Mouse (Mus musculus): ENCODE data around the gene Zfp809. TPM values are rescaled to one million over a fixed set of nuclear protein-coding genes. Genes with fewer than 3 reads are reported as not detected.
A peak's percentile ranks its signal among the peaks of the same experiment; 100 is the strongest.

The Zfp809 gene
- total and polyA plus RNA-seq, 3 experiments = 13.9 to 23.8 (median 14.0) TPM

GRCm38 (mm10) chr9:22278733-22279132 lies 53.2 kb downstream of the Zfp809 start:
- no peaks in the 10 kb centered on the region for H3K4me1 ChIP-seq (ENCODE audit: control insufficient read depth in 1 of 2, insufficient read depth in 2 of 2)
- H3K79me2 ChIP-seq (replicated peaks; ENCODE audit: control insufficient read depth, extremely low read depth, insufficient read depth, poor library complexity, severe bottlenecking) = no peaks in the 10 kb centered on the region
- peaks cover 63% of the 10 kb centered on the region for H3K9me3 ChIP-seq (replicated peaks; ENCODE audit: low read length)
- TF ChIP-seq NELFE (IDR thresholded peaks at IDR 0.05; ENCODE audit: low read depth, low read length) = no peak
- TF ChIP-seq SIN3A (IDR thresholded peaks at IDR 0.05; ENCODE audit: low read length) = no peak
- no peak for TF ChIP-seq MAX (IDR thresholded peaks at IDR 0.05; ENCODE audit: low read length)
- TF ChIP-seq ZC3H11A (IDR thresholded peaks at IDR 0.05; ENCODE audit: low read depth, low read length) = no peak
- TF ChIP-seq EP300 (IDR thresholded peaks at IDR 0.05; ENCODE audit: low read length) = no peak
- TF ChIP-seq TCF12 (IDR thresholded peaks at IDR 0.05; ENCODE audit: low read depth, low read length) = no peak
- no peak for TF ChIP-seq ELF1 (IDR thresholded peaks at IDR 0.05; ENCODE audit: low read depth, low read length)
- TF ChIP-seq CTCF (conservative IDR thresholded peaks at IDR 0.05 in 1 of 2, IDR thresholded peaks at IDR 0.05 in 1 of 2; ENCODE audit: low read depth in 2 of 2, low read length in 2 of 2) = no peak
- TF ChIP-seq CHD2 (IDR thresholded peaks at IDR 0.05; ENCODE audit: low read length) = no peak
- no peak for TF ChIP-seq GABPA (IDR thresholded peaks at IDR 0.05; ENCODE audit: insufficient replicate concordance, low read depth, low read length)
- TF ChIP-seq ZNF384 (IDR thresholded peaks at IDR 0.05; ENCODE audit: low read depth, low read length) = no peak
- TF ChIP-seq JUN (IDR thresholded peaks at IDR 0.05; ENCODE audit: insufficient read depth, low read depth, low read length) = no peak
- TF ChIP-seq ZKSCAN1 (IDR thresholded peaks at IDR 0.05; ENCODE audit: borderline replicate concordance, low read depth, low read length) = no peak
- TF ChIP-seq MAFK (IDR thresholded peaks at IDR 0.05; ENCODE audit: insufficient replicate concordance, low read length) = no peak
- no peak for TF ChIP-seq USF2 (conservative IDR thresholded peaks at IDR 0.05; ENCODE audit: low read depth, low read length)
- TF ChIP-seq CHD1 (IDR thresholded peaks at IDR 0.05; ENCODE audit: low read depth, low read length) = no peak
- TF ChIP-seq MYC (IDR thresholded peaks at IDR 0.05; ENCODE audit: low read depth, low read length) = no peak
- H3K4me3 ChIP-seq (replicated peaks in 1 of 3; ENCODE audit: low read depth in 2 of 3, low read length in 2 of 3, poor library complexity in 1 of 3) = peak overlapping the region in 1 of 3 experiments; percentile 27
- in situ Hi-C loops (cut with MboI; ENCODE audit: low pct_ligation_motif_present, low pct_unique_long_range_greater_than_20kb, low sequenced_read_pairs) = no loop called here
- dilution Hi-C loops (cut with MboI; ENCODE audit: extremely low pct_ligation_motif_present, extremely low pct_unique_long_range_greater_than_20kb, low sequenced_read_pairs) = no loop called here
- no peak overlapping the region for H3K9ac ChIP-seq (ENCODE audit: insufficient read depth, low read depth)
- H3K27ac ChIP-seq (ENCODE audit: insufficient read depth, low read depth) = no peak overlapping the region
- DNase-seq (ENCODE audit: extremely low read depth) = no peak
- no peak overlapping the region for H3K4me2 ChIP-seq (ENCODE audit: insufficient read depth, low read depth, poor library complexity, severe bottlenecking)
- no peaks in the 10 kb centered on the region for H3K27me3 ChIP-seq (replicated peaks)
- H3K36me3 ChIP-seq (replicated peaks in 1 of 2; ENCODE audit: control insufficient read depth in 1 of 2, insufficient read depth in 1 of 2, low read length in 1 of 2) = peaks cover 45 to 67% of the 10 kb centered on the region in 2 experiments

Other genes starting within 250 kb of the Zfp809 start
- gene Rgl3, start 236.3 kb upstream of the Zfp809 start, total RNA-seq (2012; rRNA removed) = not detected in 2 replicates
- not detected in 2 replicates for gene Rgl3, start 236.3 kb upstream of the Zfp809 start, total RNA-seq (2014; rRNA removed)
- not detected in 2 replicates for gene Rgl3, start 236.3 kb upstream of the Zfp809 start, polyA plus RNA-seq (2012; ENCODE audit: insufficient read length, low read depth)
- 0.21 and 0.25 TPM in 2 replicates for gene Ccdc151, start 223.1 kb upstream of the Zfp809 start, total RNA-seq (2012; rRNA removed)
- gene Ccdc151, start 223.1 kb upstream of the Zfp809 start, total RNA-seq (2014; rRNA removed) = 0.13 and 0.20 TPM in 2 replicates
- 0.16 and 0.23 TPM in 2 replicates for gene Ccdc151, start 223.1 kb upstream of the Zfp809 start, polyA plus RNA-seq (2012; ENCODE audit: insufficient read length, low read depth)
- gene Prkcsh, start 222.9 kb upstream of the Zfp809 start, total RNA-seq (2012; rRNA removed) = 144 and 160 TPM in 2 replicates
- 65.5 and 72.1 TPM in 2 replicates for gene Prkcsh, start 222.9 kb upstream of the Zfp809 start, total RNA-seq (2014; rRNA removed)
- 143 and 148 TPM in 2 replicates for gene Prkcsh, start 222.9 kb upstream of the Zfp809 start, polyA plus RNA-seq (2012; ENCODE audit: insufficient read length, low read depth)
- gene Elavl3, start 173.7 kb upstream of the Zfp809 start, total RNA-seq (2012; rRNA removed) = 0.04 TPM in 1 of 2 replicates, not detected in the other
- gene Elavl3, start 173.7 kb upstream of the Zfp809 start, total RNA-seq (2014; rRNA removed) = not detected in 2 replicates
- gene Elavl3, start 173.7 kb upstream of the Zfp809 start, polyA plus RNA-seq (2012; ENCODE audit: insufficient read length, low read depth) = 0.06 and 0.10 TPM in 2 replicates
- gene Gm49318, start 154.5 kb upstream of the Zfp809 start, total RNA-seq (2012; rRNA removed) = not detected in 2 replicates
- not detected in 2 replicates for gene Gm49318, start 154.5 kb upstream of the Zfp809 start, total RNA-seq (2014; rRNA removed)
- gene Gm49318, start 154.5 kb upstream of the Zfp809 start, polyA plus RNA-seq (2012; ENCODE audit: insufficient read length, low read depth) = not detected in 2 replicates
- gene Zfp653, start 154.3 kb upstream of the Zfp809 start, total RNA-seq (2012; rRNA removed) = 8.9 and 9.0 TPM in 2 replicates
- 9.3 and 10.4 TPM in 2 replicates for gene Zfp653, start 154.3 kb upstream of the Zfp809 start, total RNA-seq (2014; rRNA removed)
- 10.1 and 11.4 TPM in 2 replicates for gene Zfp653, start 154.3 kb upstream of the Zfp809 start, polyA plus RNA-seq (2012; ENCODE audit: insufficient read length, low read depth)
- gene Ecsit, start 140.3 kb upstream of the Zfp809 start, total RNA-seq (2012; rRNA removed) = 57.1 and 59.4 TPM in 2 replicates
- 37.7 and 38.7 TPM in 2 replicates for gene Ecsit, start 140.3 kb upstream of the Zfp809 start, total RNA-seq (2014; rRNA removed)
- gene Ecsit, start 140.3 kb upstream of the Zfp809 start, polyA plus RNA-seq (2012; ENCODE audit: insufficient read length, low read depth) = 45.2 and 48.5 TPM in 2 replicates
- gene Cnn1, start 126.5 kb upstream of the Zfp809 start, total RNA-seq (2012; rRNA removed) = not detected in 2 replicates
- gene Cnn1, start 126.5 kb upstream of the Zfp809 start, total RNA-seq (2014; rRNA removed) = not detected in 2 replicates
- gene Cnn1, start 126.5 kb upstream of the Zfp809 start, polyA plus RNA-seq (2012; ENCODE audit: insufficient read length, low read depth) = not detected in 2 replicates
- 111 and 148 TPM in 2 replicates for gene Elof1, start 108.5 kb upstream of the Zfp809 start, total RNA-seq (2012; rRNA removed)
- gene Elof1, start 108.5 kb upstream of the Zfp809 start, total RNA-seq (2014; rRNA removed) = 120 and 142 TPM in 2 replicates
- gene Elof1, start 108.5 kb upstream of the Zfp809 start, polyA plus RNA-seq (2012; ENCODE audit: insufficient read length, low read depth) = 96.9 and 107 TPM in 2 replicates
- gene Acp5, start 90.0 kb upstream of the Zfp809 start, total RNA-seq (2012; rRNA removed) = 0.29 and 0.34 TPM in 2 replicates
- not detected in 2 replicates for gene Acp5, start 90.0 kb upstream of the Zfp809 start, total RNA-seq (2014; rRNA removed)
- gene Acp5, start 90.0 kb upstream of the Zfp809 start, polyA plus RNA-seq (2012; ENCODE audit: insufficient read length, low read depth) = 0.30 TPM in 1 of 2 replicates, not detected in the other
- gene Pigyl, start 68.9 kb upstream of the Zfp809 start, total RNA-seq (2012; rRNA removed) = 22.4 and 24.9 TPM in 2 replicates
- 4.3 and 5.0 TPM in 2 replicates for gene Pigyl, start 68.9 kb upstream of the Zfp809 start, total RNA-seq (2014; rRNA removed)
- gene Pigyl, start 68.9 kb upstream of the Zfp809 start, polyA plus RNA-seq (2012; ENCODE audit: insufficient read length, low read depth) = 17.7 and 22.8 TPM in 2 replicates
- gene Zfp872, start 37.6 kb upstream of the Zfp809 start, total RNA-seq (2012; rRNA removed) = not detected in 2 replicates
- not detected in 2 replicates for gene Zfp872, start 37.6 kb upstream of the Zfp809 start, total RNA-seq (2014; rRNA removed)
- not detected in 2 replicates for gene Zfp872, start 37.6 kb upstream of the Zfp809 start, polyA plus RNA-seq (2012; ENCODE audit: insufficient read length, low read depth)
- gene Zfp599, start 34.2 kb downstream of the Zfp809 start, total RNA-seq (2012; rRNA removed) = 2.2 and 2.9 TPM in 2 replicates
- 2.3 and 2.4 TPM in 2 replicates for gene Zfp599, start 34.2 kb downstream of the Zfp809 start, total RNA-seq (2014; rRNA removed)
- 1.7 and 2.1 TPM in 2 replicates for gene Zfp599, start 34.2 kb downstream of the Zfp809 start, polyA plus RNA-seq (2012; ENCODE audit: insufficient read length, low read depth)
- gene Zfp810, start 81.9 kb downstream of the Zfp809 start, total RNA-seq (2012; rRNA removed) = 7.1 and 7.2 TPM in 2 replicates
- gene Zfp810, start 81.9 kb downstream of the Zfp809 start, total RNA-seq (2014; rRNA removed) = 7.5 and 9.7 TPM in 2 replicates
- gene Zfp810, start 81.9 kb downstream of the Zfp809 start, polyA plus RNA-seq (2012; ENCODE audit: insufficient read length, low read depth) = 4.0 and 4.3 TPM in 2 replicates
- gene Anln, start 163.5 kb downstream of the Zfp809 start, total RNA-seq (2012; rRNA removed) = 12.2 and 14.6 TPM in 2 replicates
- 15.7 and 16.2 TPM in 2 replicates for gene Anln, start 163.5 kb downstream of the Zfp809 start, total RNA-seq (2014; rRNA removed)
- 12.3 and 14.9 TPM in 2 replicates for gene Anln, start 163.5 kb downstream of the Zfp809 start, polyA plus RNA-seq (2012; ENCODE audit: insufficient read length, low read depth)
- 0.46 and 0.93 TPM in 2 replicates for gene 9530077C05Rik, start 185.8 kb downstream of the Zfp809 start, total RNA-seq (2012; rRNA removed)
- 0.71 and 0.78 TPM in 2 replicates for gene 9530077C05Rik, start 185.8 kb downstream of the Zfp809 start, total RNA-seq (2014; rRNA removed)
- gene 9530077C05Rik, start 185.8 kb downstream of the Zfp809 start, polyA plus RNA-seq (2012; ENCODE audit: insufficient read length, low read depth) = 0.27 and 1.4 TPM in 2 replicates
- gene Gm17545, start 228.6 kb downstream of the Zfp809 start, total RNA-seq (2012; rRNA removed) = not detected in 2 replicates
- not detected in 2 replicates for gene Gm17545, start 228.6 kb downstream of the Zfp809 start, total RNA-seq (2014; rRNA removed)
- not detected in 2 replicates for gene Gm17545, start 228.6 kb downstream of the Zfp809 start, polyA plus RNA-seq (2012; ENCODE audit: insufficient read length, low read depth)
- 75.5 and 86.9 TPM in 2 replicates for gene Rp9, start 244.0 kb downstream of the Zfp809 start, total RNA-seq (2012; rRNA removed)
- 64.2 and 82.1 TPM in 2 replicates for gene Rp9, start 244.0 kb downstream of the Zfp809 start, total RNA-seq (2014; rRNA removed)
- 75.9 and 85.0 TPM in 2 replicates for gene Rp9, start 244.0 kb downstream of the Zfp809 start, polyA plus RNA-seq (2012; ENCODE audit: insufficient read length, low read depth)